Mouse (Mus musculus) CD8-positive naive resting alpha-beta T cell, adult 2 months (primary cell): ENCODE measurements at regions not wholly inside any gene's neighbourhood (a gene's known extent, or its start where the extent isn't known, plus 50 kb on each side); places are given as distances from the start of the nearest gene placed in this dataset.

Experiments used
- DNase-seq, 2 experiments: peaks; one replicate each; pipeline ENCODE4 v3.0.0; 2022; ENCODE audit warnings: low read depth in 2 of 2, low spot score in 2 of 2

DNA sequence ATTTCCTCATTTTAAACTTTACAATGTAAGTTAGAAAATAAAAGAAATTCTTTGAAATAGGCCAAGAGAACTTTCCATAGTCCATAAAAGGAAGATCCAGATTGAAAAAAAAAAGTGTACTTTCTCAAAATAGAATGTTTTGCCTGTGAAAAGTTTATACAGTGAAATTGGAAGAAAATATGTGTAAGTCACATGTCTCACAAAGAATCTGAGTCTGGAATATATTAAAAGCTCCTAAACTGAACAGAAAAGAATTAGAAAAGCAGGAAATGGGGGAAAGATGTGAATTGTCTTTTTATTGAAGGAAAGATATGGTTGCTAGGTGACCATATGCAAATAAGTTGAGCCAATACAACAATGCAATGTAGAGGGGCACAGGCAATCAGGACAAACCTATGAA, 197.7 kb upstream of the Gm20594 start:
- no peak for DNase-seq

- peak; percentile 19 to 36 for DNase-seq
Observed at GRCm38 (mm10) chr6:79631683-79632082, 186.0 kb upstream of the Gm20594 start.

- no peak for DNase-seq
Observed at GRCm38 (mm10) chr6:79651286-79651685, 166.4 kb upstream of the Gm20594 start.
